Mouse (Mus musculus) thymus, postnatal 4 days (tissue): ENCODE measurements around the gene Ftl1-ps1.
A peak's percentile ranks its signal among the peaks of the same experiment; 100 is the strongest.

Source experiments
- DNase-seq: peaks from one replicate; pipeline ENCODE4 v3.0.0; 2021

Ftl1-ps1 gene

DNA sequence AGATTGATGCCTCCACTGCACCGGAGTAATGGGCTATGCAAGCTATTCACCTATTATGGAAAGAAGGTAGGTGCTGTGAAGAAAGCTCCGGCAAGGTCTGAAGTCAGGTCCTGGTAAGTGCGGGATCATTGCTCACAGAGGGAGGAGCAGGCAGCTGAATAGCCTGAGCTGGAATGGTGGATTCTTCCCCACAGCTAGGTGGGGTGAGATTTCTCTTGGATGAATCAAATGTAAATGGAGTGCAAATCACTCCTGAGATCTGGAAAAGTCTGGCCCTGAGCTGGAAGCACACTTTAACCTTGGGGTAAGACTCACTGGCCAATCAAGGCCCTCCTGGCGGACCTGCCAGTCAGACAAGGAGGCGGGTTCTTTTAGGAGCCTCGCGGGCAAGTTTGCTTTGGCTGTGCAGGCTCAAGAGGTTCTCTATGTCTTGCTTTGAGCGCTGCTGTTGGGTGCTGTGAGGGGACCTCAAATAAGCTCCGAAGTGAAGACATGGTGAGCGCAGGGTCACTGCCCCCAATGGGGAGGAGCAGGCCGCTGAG lies at the start of gene Ftl1-ps1:
TSS of gene Ftl1-ps1 (plus strand) at position 397 of the 542 bp plus-strand sequence.
- no peak for DNase-seq

DNA sequence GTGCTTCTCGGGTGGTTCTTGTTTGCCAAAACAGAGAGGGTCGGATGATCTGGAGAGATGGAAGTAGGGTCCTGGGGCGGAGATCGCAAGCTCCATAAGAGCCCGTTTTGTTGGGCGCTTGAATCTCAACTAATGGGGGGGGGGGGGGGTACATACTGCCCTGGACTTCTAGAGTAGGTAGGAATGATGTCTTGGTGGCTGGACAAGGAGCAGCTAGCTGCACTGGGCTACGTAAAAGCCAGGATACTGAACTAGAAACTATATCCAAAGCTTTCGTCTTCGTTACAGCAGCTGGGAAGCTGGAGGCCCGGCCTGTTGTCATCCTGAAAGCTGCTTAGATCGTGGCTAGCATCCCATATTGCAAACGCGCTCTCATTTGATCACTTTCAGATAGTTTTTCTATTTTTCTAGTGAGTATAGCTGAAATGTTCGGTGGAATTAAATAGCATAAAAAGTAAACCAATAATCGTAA lies 49.0 kb upstream of the Ftl1-ps1 start:
- peak; percentile 41 for DNase-seq

DNA sequence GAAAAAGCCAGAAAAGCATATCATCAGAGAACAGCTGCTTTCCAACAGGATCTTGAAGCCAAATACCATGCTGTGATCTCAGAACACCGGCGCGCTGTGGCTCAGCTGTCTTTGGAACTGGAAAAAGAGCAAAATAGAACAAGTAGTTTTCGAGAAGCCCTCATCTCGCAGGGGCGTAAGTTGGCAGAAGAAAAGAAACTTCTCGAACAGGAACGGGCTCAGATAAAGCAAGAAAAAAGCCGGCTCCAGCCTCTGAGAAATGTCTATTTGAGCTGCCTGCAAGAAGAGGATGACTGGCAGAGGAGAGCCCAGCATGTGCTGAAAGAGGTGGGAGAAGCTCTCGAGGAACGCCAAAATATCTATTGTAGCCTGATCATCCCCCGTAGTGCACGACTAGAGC lies 43.0 kb upstream of the Ftl1-ps1 start:
- DNase-seq = no peak

DNA sequence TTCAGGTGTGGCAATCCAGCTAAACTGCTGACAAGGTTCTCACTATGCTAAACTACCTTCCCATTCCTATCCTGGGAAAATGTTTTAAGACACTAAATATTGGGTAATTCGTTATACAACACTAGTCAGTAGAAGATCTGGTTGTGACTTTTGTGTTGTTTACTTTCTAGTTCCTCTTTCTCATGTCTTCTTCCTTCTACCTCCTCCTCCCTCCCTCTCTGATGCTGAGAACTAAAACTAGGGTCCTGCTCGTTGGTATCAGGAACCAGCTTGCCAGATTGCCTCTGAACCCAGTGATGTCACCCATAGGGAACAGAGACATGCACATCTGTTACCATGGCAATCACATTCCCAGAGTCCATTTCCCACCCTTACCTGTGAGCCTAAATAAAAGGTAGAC lies 37.3 kb upstream of the Ftl1-ps1 start:
- DNase-seq = no peak

DNA sequence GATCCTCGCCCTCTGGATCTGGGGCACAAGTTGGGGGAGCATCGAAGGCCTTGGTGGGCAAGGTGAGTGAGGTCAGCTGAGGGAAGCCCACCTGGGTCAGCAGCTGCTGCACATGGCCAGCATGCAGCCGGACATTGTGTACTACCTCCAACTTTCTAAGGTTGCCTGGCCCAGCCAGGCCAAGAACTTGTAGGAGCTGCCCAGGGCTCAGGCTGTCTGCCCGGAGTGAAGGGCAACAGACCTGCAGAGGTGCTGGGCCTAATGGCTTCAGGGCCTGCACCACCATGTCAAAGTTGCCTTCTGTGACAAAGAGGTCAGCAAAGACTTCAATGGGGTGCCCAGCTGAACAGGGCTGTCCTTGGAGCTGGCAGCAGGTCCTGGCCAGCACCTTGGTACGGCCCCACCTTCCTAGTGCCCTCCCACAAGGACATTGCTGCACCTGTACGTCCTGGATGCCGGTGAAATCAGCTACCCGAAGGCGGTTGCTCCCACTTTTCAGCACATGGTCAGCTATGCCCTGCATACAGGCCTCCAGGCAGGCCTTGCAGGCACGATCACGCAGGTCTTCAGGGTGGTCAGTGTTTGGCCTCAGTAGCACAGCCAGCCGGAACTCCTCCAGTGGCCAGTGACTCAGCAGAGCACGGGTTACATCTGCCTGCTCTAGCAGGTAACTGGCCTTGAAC lies 36.2 kb upstream of the Ftl1-ps1 start:
- DNase-seq = no peak

DNA sequence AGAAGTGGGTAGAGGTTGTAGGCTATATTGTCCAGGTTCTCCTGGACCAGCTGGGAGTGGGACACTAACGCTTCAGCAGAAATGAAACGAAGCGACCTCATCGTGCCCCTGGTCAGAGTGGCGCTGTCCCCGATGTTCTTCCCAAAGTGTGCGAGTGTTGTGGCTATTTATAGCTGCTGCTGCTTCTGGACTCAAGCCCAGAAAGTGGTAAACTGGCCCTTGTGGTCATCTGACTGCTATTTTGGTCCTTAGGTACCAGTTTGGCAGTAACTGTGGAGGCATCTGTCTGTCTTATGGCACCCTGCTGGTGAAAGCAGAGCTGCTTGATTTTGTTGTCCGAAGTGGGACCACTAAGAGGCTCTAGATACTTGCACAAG lies 35.6 kb upstream of the Ftl1-ps1 start, which contains the start of gene Lrrc14b:
TSS of gene Lrrc14b (minus strand) at position 147 of the 377 bp plus-strand sequence.
- DNase-seq = no peak

DNA sequence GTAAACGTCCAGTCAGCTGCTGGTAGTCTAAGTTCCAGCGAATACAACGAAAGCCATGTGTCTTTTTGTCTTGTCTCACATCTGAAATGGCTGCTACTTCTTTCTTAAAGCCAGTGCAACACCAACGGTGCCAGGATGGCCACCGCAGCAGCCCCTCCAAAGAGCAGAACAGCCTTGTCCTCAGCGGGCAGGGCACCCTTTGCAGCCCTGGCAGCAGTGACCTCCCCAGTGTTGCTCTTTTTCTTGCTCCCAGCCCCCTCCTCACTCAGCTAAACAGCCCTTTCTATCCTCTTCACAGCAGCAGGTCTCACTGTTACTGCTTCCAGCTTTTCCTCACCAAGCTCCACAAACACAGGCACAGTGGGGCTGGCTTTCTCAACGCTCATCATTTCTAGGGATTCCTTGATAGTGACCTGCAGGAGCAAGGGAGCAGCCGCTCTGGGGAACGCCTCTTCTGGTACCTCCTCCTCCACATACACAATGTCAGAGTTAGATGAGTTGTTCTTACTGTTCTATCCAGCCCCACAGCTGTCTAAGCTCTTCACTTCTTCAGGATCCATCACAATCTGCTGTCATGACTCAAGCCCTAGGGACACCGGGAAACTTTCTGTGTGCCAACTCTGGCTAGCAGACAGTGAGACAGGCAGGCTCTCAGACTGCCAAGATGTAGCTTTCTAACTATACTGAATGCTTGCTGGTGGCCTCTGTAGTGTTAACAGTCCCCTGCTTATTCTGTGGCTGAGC lies 17.8 kb upstream of the Ftl1-ps1 start:
- DNase-seq = no peak

DNA sequence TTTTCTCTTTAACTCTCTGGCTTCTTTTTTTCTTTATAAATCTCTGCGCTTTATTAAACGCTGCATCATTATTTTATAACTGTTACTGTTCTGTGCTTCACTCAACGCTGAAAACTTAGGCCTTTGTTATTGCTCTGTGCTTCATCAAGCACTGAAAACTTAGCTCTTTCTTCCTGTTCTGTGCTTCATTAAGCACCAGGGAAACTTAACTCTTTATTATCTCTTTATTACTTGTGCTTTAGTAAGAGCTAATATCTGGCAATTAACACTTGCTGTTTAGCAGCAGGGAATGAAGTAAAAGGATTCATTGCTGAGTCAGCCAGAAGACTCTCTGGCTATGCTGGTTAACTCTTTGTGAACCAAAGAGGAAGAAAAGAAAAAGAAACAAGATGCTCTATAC lies 17.2 kb upstream of the Ftl1-ps1 start:
- DNase-seq = no peak

DNA sequence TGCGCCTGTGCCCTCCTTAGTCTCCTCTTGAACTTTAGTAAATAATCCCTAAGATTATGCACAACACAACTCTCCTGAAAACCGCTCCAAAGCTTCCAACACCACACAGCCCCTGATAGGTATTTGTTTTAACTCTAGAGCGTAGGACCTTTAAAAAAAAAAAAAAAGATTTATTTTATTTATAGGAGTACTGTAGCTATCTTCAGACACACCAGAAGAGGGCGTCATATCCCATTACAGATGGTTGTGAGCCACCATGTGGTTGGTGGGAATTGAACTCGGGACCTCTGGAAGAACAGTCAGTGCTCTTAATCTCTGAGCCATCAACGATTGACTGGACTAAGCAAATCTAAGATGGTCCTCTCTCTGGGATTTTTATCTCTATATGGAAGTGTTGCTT lies 9.8 kb upstream of the Ftl1-ps1 start:
- no peak for DNase-seq

DNA sequence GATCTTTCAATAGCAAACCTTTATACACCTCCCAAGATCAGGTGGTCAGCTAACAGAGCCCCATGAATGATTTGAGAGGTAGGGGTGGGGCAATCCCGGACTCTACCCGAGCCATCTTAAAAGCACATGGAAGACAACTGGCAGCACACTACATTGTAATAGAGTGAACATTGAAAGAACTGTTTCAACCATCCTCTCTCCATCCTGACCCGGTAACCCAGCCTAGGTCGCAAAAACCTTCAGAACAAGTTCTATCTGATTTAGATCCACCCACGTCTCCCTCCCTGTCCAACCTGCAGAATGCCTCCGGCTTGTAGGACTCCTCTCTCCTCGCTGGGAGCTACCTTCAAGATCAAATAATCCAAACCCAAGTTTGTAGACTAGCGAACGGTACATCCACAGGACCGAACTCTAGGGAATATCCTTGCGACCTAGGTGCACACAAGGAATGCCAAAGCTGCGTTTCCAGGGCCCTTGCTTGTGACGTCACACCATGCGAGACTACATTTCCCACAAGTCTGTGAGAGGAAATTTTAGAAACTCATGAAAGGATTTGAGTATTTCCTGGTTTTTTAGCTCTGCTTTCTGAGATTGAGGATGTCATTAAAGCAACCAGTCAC lies 9.0 kb upstream of the Ftl1-ps1 start, which contains the start of gene Zfp72:
TSS of gene Zfp72 (minus strand) at position 466 of the 620 bp plus-strand sequence.
- DNase-seq = peak; percentile 72

DNA sequence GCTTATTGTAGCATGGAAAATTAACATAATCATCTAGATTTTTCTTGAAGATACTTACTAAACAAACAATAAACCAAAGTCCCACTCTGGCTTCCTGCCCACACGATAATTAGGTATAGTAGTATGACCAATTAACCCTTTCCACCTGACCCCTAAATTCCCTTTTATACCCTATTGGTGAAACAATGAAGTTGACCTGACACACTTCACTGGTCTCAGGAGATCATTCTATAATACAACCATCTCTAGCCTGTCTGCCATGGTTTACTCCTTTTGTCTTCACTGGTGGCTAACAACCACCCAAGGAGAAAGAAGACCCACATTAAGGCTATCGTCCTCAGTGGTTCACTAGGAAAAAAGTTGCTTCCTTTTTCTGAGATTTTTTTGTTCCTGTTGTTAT lies 8.3 kb upstream of the Ftl1-ps1 start:
- no peak for DNase-seq

DNA sequence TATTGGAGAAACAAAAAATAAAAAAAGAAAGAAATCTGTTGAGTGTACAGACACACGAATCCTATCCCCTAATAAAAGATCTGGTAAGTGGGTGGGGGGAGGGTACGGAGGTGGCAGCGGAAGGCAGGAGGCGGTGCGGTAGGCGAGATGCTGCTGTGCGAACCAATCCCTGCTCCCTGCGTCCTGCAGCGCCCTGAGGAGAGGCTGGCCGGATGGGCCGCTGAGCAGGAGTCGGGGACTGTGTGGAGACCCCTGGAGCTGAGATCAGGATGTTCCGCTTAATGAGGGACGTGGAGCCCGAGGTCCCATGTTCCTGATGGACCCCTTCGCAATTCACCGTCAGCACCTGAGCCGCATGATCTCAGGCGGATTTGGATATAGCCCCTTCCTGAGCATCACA lies 40.4 kb downstream of the Ftl1-ps1 start:
- peak; percentile 5 for DNase-seq
